Mouse (Mus musculus) CH12.LX (cell line): ENCODE data around the gene Cox4i2.

Source experiments
- CHD1 ChIP-seq: IDR thresholded peaks from 2 replicates; pipeline ENCODE4 v1.6.1; 2012; ENCODE audit warnings: low read depth, low read length, improper control_type of control experiment, inconsistent platforms
- CTCF ChIP-seq, 2 experiments: IDR thresholded peaks in 1 of 2; conservative IDR thresholded peaks in 1 of 2; 2 replicates each; pipeline ENCODE4 v1.5.1; 2011 to 2012; ENCODE audit warnings: low read depth in 2 of 2, low read length in 2 of 2, improper control_type of control experiment in 1 of 2, inconsistent platforms in 1 of 2, mild to moderate bottlenecking in 1 of 2, moderate library complexity in 1 of 2
- GABPA ChIP-seq: IDR thresholded peaks from 2 replicates; pipeline ENCODE4 v1.6.1; 2012; ENCODE audit warnings: low read depth, low read length, improper control_type of control experiment, inconsistent platforms; ENCODE audit not compliant: insufficient replicate concordance
- JUN ChIP-seq: IDR thresholded peaks from 2 replicates; pipeline ENCODE4 v1.6.1; 2011; ENCODE audit warnings: low read depth, mild to moderate bottlenecking, low read length, improper control_type of control experiment, moderate library complexity; ENCODE audit not compliant: insufficient read depth
- MXI1 ChIP-seq: IDR thresholded peaks from 2 replicates; pipeline ENCODE4 v1.6.1; 2011; ENCODE audit warnings: mild to moderate bottlenecking, low read depth, low read length, improper control_type of control experiment
- UBTF ChIP-seq: IDR thresholded peaks from 2 replicates; pipeline ENCODE4 v1.6.1; 2012; ENCODE audit warnings: low read depth, mild to moderate bottlenecking, inconsistent platforms, low read length, improper control_type of control experiment, moderate library complexity
- ZNF384 ChIP-seq: IDR thresholded peaks from 2 replicates; pipeline ENCODE4 v1.6.1; 2012; ENCODE audit warnings: low read depth, low read length, improper control_type of control experiment, inconsistent platforms

- TF ChIP-seq CHD1 (no peak), CTCF (conservative IDR thresholded peaks at IDR 0.05 in 1 of 2, IDR thresholded peaks at IDR 0.05 in 1 of 2; ENCODE audit: low read depth in 2 of 2, low read length in 2 of 2) (no peak), JUN (no peak), UBTF (no peak), ZNF384 (no peak), GABPA (no peak), MXI1 (no peak)
Measured at GRCm38 (mm10) chr2:152782656-152783055, 28.7 kb downstream of the Cox4i2 start.
